Mouse (Mus musculus): ENCODE data around the gene Sprr2a1. TPM values are rescaled to one million over a fixed set of nuclear protein-coding genes. Genes with fewer than 3 reads are reported as not detected.

Gene Sprr2a1
- polyA plus RNA-seq, 2 experiments from 2014 or later = not detected

Other genes with a start within 250 kb of the Sprr2a1 start
- gene Pglyrp3, start 201.2 kb upstream of the Sprr2a1 start, polyA plus RNA-seq (2017; shearing (Covaris generic)) = not detected
- not detected for gene Lor, start 132.7 kb upstream of the Sprr2a1 start, polyA plus RNA-seq (2017; shearing (Covaris generic))
- gene Prr9, start 91.9 kb upstream of the Sprr2a1 start, polyA plus RNA-seq (2017; shearing (Covaris generic)) = under 1 TPM in 1 of 2 experiments, not detected in 1; 0.42 TPM
- gene Lelp1, start 73.1 kb upstream of the Sprr2a1 start, polyA plus RNA-seq (2017; shearing (Covaris generic)) = not detected
- not detected for gene Sprr2a2, start 121 bp downstream of the Sprr2a1 start, polyA plus RNA-seq (2017; shearing (Covaris generic))
- not detected for gene Sprr2a3, start 69.6 kb downstream of the Sprr2a1 start, polyA plus RNA-seq (2017; shearing (Covaris generic))
- not detected for gene Sprr2b, start 100.8 kb downstream of the Sprr2a1 start, polyA plus RNA-seq (2017; shearing (Covaris generic))
- not detected for gene Sprr2d, start 123.3 kb downstream of the Sprr2a1 start, polyA plus RNA-seq (2017; shearing (Covaris generic))
- gene Sprr2e, start 136.3 kb downstream of the Sprr2a1 start, polyA plus RNA-seq (2017; shearing (Covaris generic)) = not detected
- not detected for gene Sprr2f, start 149.4 kb downstream of the Sprr2a1 start, polyA plus RNA-seq (2017; shearing (Covaris generic))
- gene Sprr2h, start 169.9 kb downstream of the Sprr2a1 start, polyA plus RNA-seq (2017; shearing (Covaris generic)) = not detected
- not detected for gene Sprr2i, start 192.2 kb downstream of the Sprr2a1 start, polyA plus RNA-seq (2017; shearing (Covaris generic))
- not detected for gene Sprr2j-ps, start 202.3 kb downstream of the Sprr2a1 start, polyA plus RNA-seq (2017; shearing (Covaris generic))
- gene Gm9774, start 213.6 kb downstream of the Sprr2a1 start, polyA plus RNA-seq (2017; shearing (Covaris generic)) = 10 to 100 TPM in 1 of 2 experiments, 1 to 10 TPM in 1; 8.6 to 10.3 TPM
- not detected for gene Sprr2k, start 216.8 kb downstream of the Sprr2a1 start, polyA plus RNA-seq (2017; shearing (Covaris generic))
- not detected for gene Sprr1b, start 223.0 kb downstream of the Sprr2a1 start, polyA plus RNA-seq (2017; shearing (Covaris generic))
- not detected for gene Sprr3, start 242.9 kb downstream of the Sprr2a1 start, polyA plus RNA-seq (2017; shearing (Covaris generic))

Measured in activated CD4-positive, CD25-positive, alpha-beta regulatory T cell, adult 4 months (primary cell).